Mouse (Mus musculus): ENCODE measurements around the gene Mreg. TPM values are rescaled to one million over a fixed set of nuclear protein-coding genes. Genes with fewer than 3 reads are reported as not detected.

Mreg gene
- polyA plus RNA-seq, 1 experiment from 2014 or later: 2.7 TPM

DNA sequence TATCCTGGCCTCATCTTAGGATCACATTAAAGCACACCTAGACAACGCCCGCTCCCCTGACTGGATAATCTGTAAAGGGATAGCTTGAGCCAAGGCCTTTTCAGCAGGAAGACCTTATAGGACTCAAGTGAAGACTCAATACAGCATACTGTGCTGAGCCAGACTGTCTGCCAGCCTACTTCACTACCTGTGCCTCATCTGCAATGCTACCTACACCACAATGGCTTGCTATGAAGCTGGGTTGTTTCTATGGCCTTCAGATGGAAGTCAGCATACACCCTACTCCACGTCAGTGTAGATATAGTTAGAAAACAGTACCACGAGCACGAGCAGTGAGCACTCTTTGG lies 45.7 kb downstream of the Mreg start:
- ATAC-seq (ENCODE audit: low read depth): no peak
- H3K4me2 ChIP-seq (ENCODE audit: low read depth, low read length): no peak overlapping the region
- no peak overlapping the region for H3K27ac ChIP-seq (ENCODE audit: low read length)
- no peak overlapping the region for H3K9ac ChIP-seq (ENCODE audit: low read length)
- no peak overlapping the region for H3K4me3 ChIP-seq (ENCODE audit: low read length)
- 94% methylated on average over 5 of the region's 5 CpGs for WGBS
- H3K4me1 ChIP-seq (replicated peaks; ENCODE audit: control insufficient read depth, insufficient read depth, low read length): no peaks in the 10 kb centered on the region
- H3K9me3 ChIP-seq (ENCODE audit: control insufficient read depth, low read length): no peaks in the 10 kb centered on the region
- no peaks in the 10 kb centered on the region for H3K36me3 ChIP-seq (ENCODE audit: control insufficient read depth, insufficient read depth, low read length)
- no peaks in the 10 kb centered on the region for H3K27me3 ChIP-seq (ENCODE audit: control insufficient read depth, insufficient read depth, low read depth, low read length)

GRCm38 (mm10) chr1:72165723-72166467 lies 46.2 kb downstream of the Mreg start:
- H3K36me3 ChIP-seq (ENCODE audit: control insufficient read depth, insufficient read depth, low read length): no peaks in the 10 kb centered on the region
- H3K9me3 ChIP-seq (ENCODE audit: control insufficient read depth, low read length): no peaks in the 10 kb centered on the region
- 55% methylated on average over 20 of the region's 20 CpGs for WGBS
- H3K4me1 ChIP-seq (replicated peaks; ENCODE audit: control insufficient read depth, insufficient read depth, low read length): no peaks in the 10 kb centered on the region
- H3K9ac ChIP-seq (ENCODE audit: low read length): no peak overlapping the region
- H3K27ac ChIP-seq (ENCODE audit: low read length): no peak overlapping the region
- no peak for ATAC-seq (ENCODE audit: low read depth)
- no peaks in the 10 kb centered on the region for H3K27me3 ChIP-seq (ENCODE audit: control insufficient read depth, insufficient read depth, low read depth, low read length)
- H3K4me3 ChIP-seq (ENCODE audit: low read length): no peak overlapping the region
- H3K4me2 ChIP-seq (ENCODE audit: low read depth, low read length): no peak overlapping the region; the same call in 1 of the 2 replicates

DNA sequence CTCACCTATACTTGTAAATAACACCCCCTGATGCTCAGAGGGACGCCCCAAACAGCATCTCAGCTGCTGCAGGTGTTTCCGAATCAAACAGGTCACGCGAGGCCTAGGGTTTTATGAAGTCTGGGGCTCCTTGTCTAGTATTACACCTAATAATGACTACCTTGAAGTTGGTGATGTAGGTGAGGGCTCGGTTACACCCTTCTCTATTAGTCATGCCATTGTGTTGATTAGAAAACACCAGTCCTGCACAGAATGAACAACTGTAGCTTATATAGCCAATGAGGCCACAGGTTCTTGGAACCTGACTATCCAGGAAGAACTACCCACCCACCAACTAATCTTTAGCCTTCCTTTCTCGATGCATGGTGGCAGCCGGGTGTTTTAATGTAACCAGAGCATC lies 51.8 kb downstream of the Mreg start:
- Histone ChIP-seq H3K9ac (ENCODE audit: low read length) (no peak overlapping the region), H3K27me3 (ENCODE audit: control insufficient read depth, insufficient read depth, low read depth, low read length) (no peaks in the 10 kb centered on the region), H3K4me3 (ENCODE audit: low read length) (no peak overlapping the region), H3K36me3 (ENCODE audit: control insufficient read depth, insufficient read depth, low read length) (no peaks in the 10 kb centered on the region), H3K27ac (ENCODE audit: low read length) (no peak overlapping the region), H3K4me1 (replicated peaks; ENCODE audit: control insufficient read depth, insufficient read depth, low read length) (no peaks in the 10 kb centered on the region), H3K4me2 (ENCODE audit: low read depth, low read length) (no peak overlapping the region), H3K9me3 (ENCODE audit: control insufficient read depth, low read length) (no peaks in the 10 kb centered on the region)
- ATAC-seq (ENCODE audit: low read depth): no peak
- 85% methylated on average over 7 of the region's 7 CpGs for WGBS

DNA sequence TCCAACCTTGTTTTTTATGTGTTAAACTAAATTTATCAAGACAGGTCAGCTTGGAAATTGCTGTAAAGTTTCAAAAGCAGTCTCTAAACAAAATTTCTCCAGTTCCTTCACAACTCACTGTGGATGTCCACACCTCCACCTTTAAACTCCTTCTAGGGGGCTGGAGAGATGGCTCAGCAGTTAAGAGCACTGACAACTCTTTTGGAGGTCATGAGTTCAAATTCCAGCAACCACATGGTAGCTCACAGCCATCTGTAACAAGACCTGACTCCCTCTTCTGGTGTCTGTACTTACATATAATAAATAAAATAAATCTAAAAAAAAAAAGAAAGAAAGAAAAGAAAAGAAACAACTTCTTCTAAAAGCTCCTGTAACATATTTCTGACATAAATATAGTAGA lies 67.1 kb downstream of the Mreg start:
- no peak for ATAC-seq (ENCODE audit: low read depth)
- Histone ChIP-seq H3K4me2 (ENCODE audit: low read depth, low read length) (no peak overlapping the region), H3K4me3 (ENCODE audit: low read length) (no peak overlapping the region), H3K27me3 (ENCODE audit: control insufficient read depth, insufficient read depth, low read depth, low read length) (no peaks in the 10 kb centered on the region), H3K27ac (ENCODE audit: low read length) (no peak overlapping the region), H3K9me3 (ENCODE audit: control insufficient read depth, low read length) (no peaks in the 10 kb centered on the region), H3K4me1 (replicated peaks; ENCODE audit: control insufficient read depth, insufficient read depth, low read length) (no peaks in the 10 kb centered on the region), H3K36me3 (ENCODE audit: control insufficient read depth, insufficient read depth, low read length) (no peaks in the 10 kb centered on the region), H3K9ac (ENCODE audit: low read length) (no peak overlapping the region)

- Histone ChIP-seq H3K9me3 (ENCODE audit: control insufficient read depth, low read length) (no peaks in the 10 kb centered on the region), H3K27me3 (ENCODE audit: control insufficient read depth, insufficient read depth, low read depth, low read length) (no peaks in the 10 kb centered on the region), H3K4me3 (ENCODE audit: low read length) (no peak overlapping the region), H3K36me3 (ENCODE audit: control insufficient read depth, insufficient read depth, low read length) (no peaks in the 10 kb centered on the region), H3K27ac (ENCODE audit: low read length) (no peak overlapping the region), H3K9ac (ENCODE audit: low read length) (no peak overlapping the region), H3K4me1 (replicated peaks; ENCODE audit: control insufficient read depth, insufficient read depth, low read length) (no peaks in the 10 kb centered on the region), H3K4me2 (ENCODE audit: low read depth, low read length) (no peak overlapping the region)
- no peak for ATAC-seq (ENCODE audit: low read depth)
- 66% methylated on average over 4 of the region's 4 CpGs for WGBS
Observed at GRCm38 (mm10) chr1:72144426-72144825, 67.7 kb downstream of the Mreg start.

GRCm38 (mm10) chr1:72141893-72142480 lies 70.1 kb downstream of the Mreg start:
- Histone ChIP-seq H3K27me3 (ENCODE audit: control insufficient read depth, insufficient read depth, low read depth, low read length) (no peaks in the 10 kb centered on the region), H3K9ac (ENCODE audit: low read length) (no peak overlapping the region), H3K4me2 (ENCODE audit: low read depth, low read length) (peak overlapping the region; percentile 34), H3K27ac (ENCODE audit: low read length) (no peak overlapping the region), H3K9me3 (ENCODE audit: control insufficient read depth, low read length) (no peaks in the 10 kb centered on the region), H3K4me1 (replicated peaks; ENCODE audit: control insufficient read depth, insufficient read depth, low read length) (no peaks in the 10 kb centered on the region), H3K36me3 (ENCODE audit: control insufficient read depth, insufficient read depth, low read length) (no peaks in the 10 kb centered on the region), H3K4me3 (ENCODE audit: low read length) (0 out of 2 replicates have a peak overlapping the region, but pooled peaks have one; percentile 2)
- ATAC-seq (ENCODE audit: low read depth): peak; percentile 70; the same call in 1 of the 2 replicates
- 5% methylated on average over 11 of the region's 11 CpGs for WGBS

DNA sequence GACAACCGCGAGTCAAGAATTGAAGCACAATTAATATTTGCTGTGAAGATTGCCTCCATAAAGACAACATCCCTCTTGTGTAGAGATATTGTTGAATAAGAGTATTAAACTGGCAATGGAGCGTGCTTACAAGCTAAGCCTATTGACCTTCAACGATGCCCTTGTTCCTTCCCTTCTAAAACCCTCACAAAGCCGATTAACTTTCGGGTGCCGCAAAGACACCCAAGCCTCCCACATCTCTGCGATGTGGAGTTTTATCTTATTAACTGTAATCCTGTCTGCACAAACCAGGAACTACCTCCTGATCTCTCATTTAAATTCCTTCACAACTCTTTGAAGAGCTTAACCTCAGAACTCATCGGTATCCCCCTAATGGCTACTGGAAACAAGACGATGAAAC lies 76.0 kb downstream of the Mreg start:
- Histone ChIP-seq H3K9ac (ENCODE audit: low read length) (no peak overlapping the region), H3K36me3 (ENCODE audit: control insufficient read depth, insufficient read depth, low read length) (no peaks in the 10 kb centered on the region), H3K4me3 (ENCODE audit: low read length) (no peak overlapping the region), H3K9me3 (ENCODE audit: control insufficient read depth, low read length) (peaks cover 8% of the 10 kb centered on the region), H3K27ac (ENCODE audit: low read length) (no peak overlapping the region), H3K4me2 (ENCODE audit: low read depth, low read length) (no peak overlapping the region), H3K4me1 (replicated peaks; ENCODE audit: control insufficient read depth, insufficient read depth, low read length) (no peaks in the 10 kb centered on the region), H3K27me3 (ENCODE audit: control insufficient read depth, insufficient read depth, low read depth, low read length) (no peaks in the 10 kb centered on the region)
- WGBS: 92% methylated on average over 10 of the region's 10 CpGs
- ATAC-seq (ENCODE audit: low read depth): no peak

GRCm38 (mm10) chr1:72134534-72134933 lies 77.6 kb downstream of the Mreg start:
- H3K27me3 ChIP-seq (ENCODE audit: control insufficient read depth, insufficient read depth, low read depth, low read length): no peaks in the 10 kb centered on the region
- H3K4me3 ChIP-seq (ENCODE audit: low read length): no peak overlapping the region
- no peak overlapping the region for H3K9ac ChIP-seq (ENCODE audit: low read length)
- WGBS: 68% methylated on average over 1 of the region's 1 CpGs
- H3K27ac ChIP-seq (ENCODE audit: low read length): no peak overlapping the region
- peaks cover 8% of the 10 kb centered on the region for H3K9me3 ChIP-seq (ENCODE audit: control insufficient read depth, low read length)
- no peaks in the 10 kb centered on the region for H3K36me3 ChIP-seq (ENCODE audit: control insufficient read depth, insufficient read depth, low read length)
- no peak for ATAC-seq (ENCODE audit: low read depth)
- no peaks in the 10 kb centered on the region for H3K4me1 ChIP-seq (replicated peaks; ENCODE audit: control insufficient read depth, insufficient read depth, low read length)
- H3K4me2 ChIP-seq (ENCODE audit: low read depth, low read length): no peak overlapping the region

GRCm38 (mm10) chr1:72123434-72124297 lies 88.4 kb downstream of the Mreg start:
- Histone ChIP-seq H3K27me3 (ENCODE audit: control insufficient read depth, insufficient read depth, low read depth, low read length) (no peaks in the 10 kb centered on the region), H3K4me3 (ENCODE audit: low read length) (no peak overlapping the region), H3K9ac (ENCODE audit: low read length) (no peak overlapping the region), H3K27ac (ENCODE audit: low read length) (no peak overlapping the region), H3K9me3 (ENCODE audit: control insufficient read depth, low read length) (no peaks in the 10 kb centered on the region), H3K4me1 (replicated peaks; ENCODE audit: control insufficient read depth, insufficient read depth, low read length) (no peaks in the 10 kb centered on the region), H3K4me2 (ENCODE audit: low read depth, low read length) (no peak overlapping the region), H3K36me3 (ENCODE audit: control insufficient read depth, insufficient read depth, low read length) (no peaks in the 10 kb centered on the region)
- peak; percentile 83 for ATAC-seq (ENCODE audit: low read depth)
- WGBS: 27% methylated on average over 23 of the region's 23 CpGs
